Mouse (Mus musculus) neural tube, embryonic 11.5 days (tissue): ENCODE data around the gene Cdh4. TPM values are rescaled to one million over a fixed set of nuclear protein-coding genes. Genes with fewer than 3 reads are reported as not detected.

Experiments
- ATAC-seq: fragments of 200-750 bp; cut with Nextera tagmentation; 2 replicates; pipeline ENCODE4 v1.8.0; 2017; ENCODE audit warnings: moderate number of reproducible peaks, mild to moderate bottlenecking, moderate TSS enrichment, moderate library complexity; ENCODE audit not compliant: insufficient read depth, low FRiP score, low TSS enrichment
- DNase-seq: peaks from one replicate; pipeline ENCODE4 v3.0.0-alpha.2; 2015; ENCODE audit warnings: low spot score
- H3K27ac ChIP-seq: fragments of 300-500 bp; sonication (generic); 2 replicates; pipeline ENCODE4 v1.5.1; 2014; ENCODE audit warnings: low read depth, mild to moderate bottlenecking, low read length
- H3K27me3 ChIP-seq: fragments of 300-500 bp; sonication (generic); 2 replicates; pipeline ENCODE4 v1.6.1; 2014; ENCODE audit warnings: mild to moderate bottlenecking, low read length, mixed read lengths; ENCODE audit not compliant: control insufficient read depth, insufficient read depth
- H3K36me3 ChIP-seq: fragments of 300-500 bp; sonication (generic); 2 replicates; pipeline ENCODE4 v1.6.1; 2014; ENCODE audit warnings: mild to moderate bottlenecking, low read length, moderate library complexity, mixed read lengths; ENCODE audit not compliant: control insufficient read depth, insufficient read depth
- H3K4me1 ChIP-seq: fragments of 300-500 bp; sonication (generic); 2 replicates; pipeline ENCODE4 v1.6.1; 2014; ENCODE audit warnings: low read length, mixed read lengths; ENCODE audit not compliant: control insufficient read depth, insufficient read depth
- H3K4me2 ChIP-seq: fragments of 300-500 bp; sonication (generic); 2 replicates; pipeline ENCODE4 v1.6.1; 2014; ENCODE audit warnings: low read depth, mild to moderate bottlenecking, moderate library complexity
- H3K4me3 ChIP-seq: fragments of 300-500 bp; sonication (generic); 2 replicates; pipeline ENCODE4 v1.5.1; 2014; ENCODE audit warnings: low read depth, low read length
- H3K9ac ChIP-seq: fragments of 300-500 bp; sonication (generic); 2 replicates; pipeline ENCODE4 v1.6.1; 2014; ENCODE audit warnings: mild to moderate bottlenecking, low read length
- H3K9me3 ChIP-seq: fragments of 300-500 bp; sonication (generic); 2 replicates; pipeline ENCODE4 v1.6.1; 2016; ENCODE audit warnings: low read length; ENCODE audit not compliant: control insufficient read depth
- WGBS: fragments of 180-500 bp; shearing (Covaris S2); extraction: QIAGEN DNeasy Blood & Tissue Kit; methylation state at CpG from one replicate; pipeline ENCODE4 v1.1.7; 2014; 5-methylcytosine and 5-hydroxymethylcytosine counted together
- polyA plus RNA-seq: library from polyadenylated mRNA; unstranded; fragments of >200 nt; fragmentation: Nextera tagmentation; extraction: Ambion mirVana; gene quantifications from 2 replicates; pipeline ENCODE4 v1.2.1, GENCODE M21; 2014

The Cdh4 gene
- polyA plus RNA-seq, 1 experiment from 2014 or later = 9.4 TPM

- no peak overlapping the region for H3K27ac ChIP-seq
- ATAC-seq = no peak
- H3K4me1 ChIP-seq = peaks cover 7% of the 10 kb centered on the region; the same call in 1 of the 2 replicates
- no peak for DNase-seq
- no peak overlapping the region for H3K9ac ChIP-seq
- H3K9me3 ChIP-seq = no peaks in the 10 kb centered on the region
- no peak overlapping the region for H3K4me2 ChIP-seq
- WGBS = 63% methylated on average over 5 of the region's 5 CpGs
- H3K4me3 ChIP-seq = no peak overlapping the region
- H3K27me3 ChIP-seq = no peaks in the 10 kb centered on the region
- no peaks in the 10 kb centered on the region for H3K36me3 ChIP-seq
Measured at GRCm38 (mm10) chr2:179947607-179948006, 505.4 kb downstream of the Cdh4 start.

DNA sequence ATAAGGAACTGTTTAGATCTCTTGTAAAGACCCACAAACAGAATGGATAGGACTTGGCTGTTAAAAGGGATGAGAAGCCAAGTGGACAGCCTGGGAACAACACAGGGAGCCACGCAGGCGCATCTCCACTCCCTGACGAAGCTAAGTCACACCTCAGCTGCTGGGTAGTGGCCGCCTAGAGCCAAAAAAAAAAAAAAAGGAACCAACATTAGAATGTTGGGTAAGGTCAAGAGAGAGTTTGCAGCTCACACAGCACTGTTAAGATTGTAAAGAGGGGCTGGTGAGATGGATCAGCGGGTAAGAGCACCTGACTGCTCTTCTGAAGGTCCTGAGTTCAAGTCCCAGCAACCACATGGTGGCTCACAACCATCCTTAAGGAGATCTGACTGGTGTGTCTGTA is 506.6 kb downstream of the Cdh4 start:
- 86% methylated on average over 5 of the region's 5 CpGs for WGBS
- H3K4me1 ChIP-seq = peaks cover 7% of the 10 kb centered on the region; the same call in 1 of the 2 replicates
- H3K4me2 ChIP-seq = no peak overlapping the region
- no peaks in the 10 kb centered on the region for H3K36me3 ChIP-seq
- H3K9ac ChIP-seq = no peak overlapping the region
- no peaks in the 10 kb centered on the region for H3K27me3 ChIP-seq
- ATAC-seq (no peak), DNase-seq (no peak)
- no peak overlapping the region for H3K27ac ChIP-seq
- no peaks in the 10 kb centered on the region for H3K9me3 ChIP-seq
- H3K4me3 ChIP-seq = no peak overlapping the region
